Mouse (Mus musculus): ENCODE measurements around the gene Map3k14.

The Map3k14 gene

DNA sequence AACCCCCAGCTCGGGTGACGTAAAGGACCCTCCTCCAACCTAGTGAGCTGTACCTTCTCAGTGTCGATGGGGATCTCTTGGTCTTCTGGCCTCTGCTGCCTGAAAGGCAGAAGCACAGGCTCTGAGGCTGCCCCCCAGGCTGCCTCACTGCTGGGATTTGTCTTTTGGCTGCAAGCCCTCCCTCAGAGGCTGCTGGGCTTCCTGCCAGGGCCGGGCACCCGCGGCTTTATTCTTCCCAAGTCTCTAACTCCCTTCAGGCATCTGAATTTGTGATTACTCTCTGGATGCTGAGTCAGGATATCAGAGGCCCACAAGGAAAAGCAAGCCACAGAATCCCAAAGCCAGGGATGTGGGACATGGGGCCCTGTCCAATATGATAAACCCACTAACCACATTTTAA lies 65.6 kb downstream of the Map3k14 start:
- DNase-seq: peak; percentile 69 to 78

DNA sequence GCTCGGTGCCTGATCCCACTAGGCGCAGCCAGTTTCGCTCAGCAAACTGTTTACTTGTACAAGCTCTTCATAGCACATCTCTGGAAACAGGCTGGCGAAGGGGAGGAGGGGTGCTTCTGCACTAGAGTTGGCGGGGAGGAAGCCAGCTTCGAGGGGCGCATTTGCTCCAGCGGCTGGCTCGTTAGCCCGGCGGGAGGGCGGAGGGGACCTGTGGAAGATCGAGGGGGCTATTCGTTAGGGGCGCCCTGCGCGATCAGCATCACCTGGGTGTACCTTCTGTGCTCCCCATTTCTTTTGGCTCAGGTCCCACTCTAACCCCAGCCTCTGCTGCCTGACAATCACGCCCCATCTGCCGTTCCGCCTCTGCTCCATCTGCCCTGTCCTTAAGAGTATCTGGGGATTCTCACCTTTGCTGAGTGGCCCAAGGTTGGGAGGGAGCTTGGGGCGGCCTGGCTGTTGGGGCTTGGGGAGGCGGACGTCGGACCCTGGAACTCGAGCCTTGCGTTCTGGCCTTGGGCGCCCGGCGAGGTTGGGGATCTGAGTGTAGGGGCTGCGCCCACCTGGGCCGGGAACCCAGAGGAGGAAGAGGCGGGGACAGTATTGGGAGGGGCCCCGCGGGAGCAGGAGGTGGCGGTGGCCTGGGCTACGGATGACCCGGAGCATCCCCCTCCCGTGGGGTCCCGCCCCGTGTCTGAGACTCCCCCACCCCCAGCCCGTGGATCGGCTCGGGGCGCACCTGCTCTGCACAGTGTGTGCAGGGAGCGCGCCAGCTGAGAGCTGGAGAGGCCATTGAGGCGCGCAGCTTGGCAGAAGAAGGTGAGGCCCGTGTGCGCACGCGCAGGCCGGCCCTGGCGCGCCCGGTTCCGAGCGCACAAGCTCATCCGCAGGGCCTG lies 68.1 kb downstream of the Map3k14 start:
- DNase-seq: peak; percentile 84 to 93

DNA sequence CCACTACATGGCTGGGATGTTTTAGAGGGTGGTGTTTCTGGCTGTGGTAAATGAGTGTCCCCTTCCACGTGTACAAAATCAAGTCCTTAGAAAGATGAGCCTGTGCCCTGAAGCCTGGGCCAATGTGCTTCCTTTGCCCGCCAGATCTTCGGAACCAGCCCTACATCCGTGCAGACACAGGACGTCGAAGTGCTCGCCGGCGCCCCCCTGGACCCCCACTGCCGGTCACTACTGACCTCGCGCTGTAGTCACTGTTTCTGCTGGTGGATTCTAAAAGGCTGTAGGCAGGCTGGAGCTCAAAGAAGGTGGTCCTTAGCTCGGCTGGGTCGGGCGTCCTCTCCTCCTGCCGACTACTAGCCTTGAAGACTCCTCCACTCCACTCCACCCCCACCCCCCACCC lies 68.9 kb downstream of the Map3k14 start:
- DNase-seq: peak in 1 of 2 experiments; percentile 54

DNA sequence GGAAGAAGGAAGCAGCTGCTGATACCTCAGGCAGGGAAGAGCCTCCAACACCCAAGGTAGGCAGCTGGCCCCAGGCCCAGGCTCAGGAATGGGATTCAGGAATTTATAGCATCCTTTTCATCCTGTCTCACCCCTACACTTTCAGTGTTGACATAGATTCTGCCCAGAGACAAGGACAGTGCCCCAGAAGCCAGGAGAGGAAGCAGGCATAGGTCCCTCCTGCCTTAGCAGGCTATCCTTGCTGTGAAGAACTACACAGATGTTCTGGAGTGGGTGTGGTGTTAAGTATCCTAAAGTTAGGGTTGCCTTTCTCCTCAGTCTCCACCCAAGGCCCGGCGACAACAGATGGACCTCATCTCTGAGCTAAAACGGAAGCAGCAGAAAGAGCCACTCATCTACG lies 69.9 kb downstream of the Map3k14 start:
- DNase-seq: peak in 1 of 2 experiments; percentile 46

DNA sequence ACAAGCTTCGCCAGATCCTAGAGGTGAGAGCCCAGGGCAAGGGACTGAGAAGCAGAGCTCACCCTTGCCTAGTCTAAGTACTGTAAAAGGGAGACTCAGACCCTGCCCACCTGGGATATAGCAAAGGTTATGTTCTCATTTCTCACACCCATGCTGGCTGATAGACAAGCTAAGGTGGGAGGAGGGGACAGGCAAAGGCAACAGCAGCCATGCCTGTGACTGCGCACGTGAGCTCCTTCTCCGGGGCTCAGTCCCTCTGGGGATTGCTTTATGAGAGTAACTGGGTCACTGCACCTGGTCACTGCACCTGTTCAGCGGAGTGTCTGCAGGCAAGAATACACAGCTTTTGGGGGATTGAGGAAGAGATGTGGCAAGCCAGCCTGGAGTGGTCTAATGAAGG lies 71.6 kb downstream of the Map3k14 start:
- peak in 1 of 2 experiments; percentile 49 for DNase-seq

DNA sequence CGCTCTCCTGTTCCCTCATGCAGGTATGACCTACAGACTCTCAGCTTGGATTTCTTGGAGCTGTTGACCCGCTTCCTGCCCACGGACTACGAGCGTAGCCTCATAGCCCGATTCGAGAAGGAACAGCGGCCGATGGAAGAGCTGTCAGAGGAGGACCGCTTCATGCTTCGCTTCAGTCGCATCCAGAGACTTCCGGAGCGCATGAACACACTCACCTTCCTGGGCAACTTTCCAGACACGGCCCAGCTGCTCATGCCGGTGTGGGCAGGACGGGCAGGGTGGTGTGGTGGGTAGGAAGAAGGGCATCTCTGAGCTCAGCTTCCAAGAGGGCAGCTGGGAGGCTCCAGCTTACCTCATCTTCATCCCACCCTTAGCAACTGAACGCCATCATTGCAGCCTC lies 72.0 kb downstream of the Map3k14 start:
- DNase-seq: peak; percentile 41 to 56

DNA sequence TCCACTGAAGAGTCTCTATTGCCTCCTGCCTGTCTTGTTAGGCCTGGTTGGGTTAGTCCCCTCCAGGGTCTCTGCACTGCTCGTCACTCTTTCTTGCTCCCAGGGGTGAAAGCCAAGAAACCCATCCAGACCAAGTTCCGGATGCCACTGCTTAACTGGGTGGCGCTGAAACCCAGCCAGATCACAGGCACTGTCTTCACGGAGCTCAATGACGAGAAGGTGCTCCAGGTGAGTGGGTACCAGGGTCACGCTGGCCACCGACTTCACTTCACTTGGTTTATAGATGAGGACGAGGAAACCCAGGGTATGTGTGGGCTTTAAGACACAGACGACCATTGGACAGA lies 73.5 kb downstream of the Map3k14 start:
- DNase-seq: peak in 1 of 2 experiments; percentile 30

DNA sequence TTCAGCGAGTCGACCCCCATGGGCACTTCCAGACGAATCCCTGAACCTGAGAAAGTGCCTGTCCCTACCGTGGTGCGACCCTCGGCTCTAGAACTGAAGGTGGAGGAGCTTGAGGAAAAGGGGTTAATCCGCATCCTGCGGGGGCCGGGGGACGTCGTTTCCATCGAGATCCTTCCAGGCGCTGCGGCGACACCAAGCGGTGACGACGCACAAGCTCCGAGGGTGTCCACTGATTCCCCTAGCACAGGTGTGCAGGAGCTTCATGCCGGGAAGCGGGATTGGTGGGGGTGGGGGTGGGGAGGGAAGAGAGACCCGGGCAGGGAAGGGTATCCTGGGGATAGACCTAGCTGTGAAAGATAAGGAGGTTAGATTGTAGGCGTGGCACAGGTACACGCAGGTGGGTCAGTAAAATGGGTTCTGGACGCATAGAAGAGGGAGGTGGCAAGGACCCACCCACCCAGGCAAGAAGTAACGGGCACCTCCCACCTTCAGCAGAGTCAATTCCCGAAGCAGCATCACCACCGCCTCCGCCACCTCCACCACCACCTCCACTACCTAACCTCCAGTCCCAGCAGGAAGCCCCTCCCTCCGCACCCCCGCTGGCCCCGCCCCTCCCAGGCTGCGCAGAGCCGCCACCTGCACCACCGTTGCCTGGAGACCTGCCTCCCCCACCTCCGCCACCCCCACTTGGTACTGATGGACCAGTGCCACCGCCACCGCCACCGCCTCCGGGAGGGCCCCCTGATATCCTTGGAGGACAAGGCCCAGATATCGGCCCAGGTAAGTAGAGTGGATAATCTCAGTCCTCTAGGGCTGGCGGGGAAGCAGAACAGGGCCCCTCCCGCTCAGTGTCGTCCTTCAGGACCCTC lies 74.1 kb downstream of the Map3k14 start:
- peak; percentile 86 to 87 for DNase-seq

DNA sequence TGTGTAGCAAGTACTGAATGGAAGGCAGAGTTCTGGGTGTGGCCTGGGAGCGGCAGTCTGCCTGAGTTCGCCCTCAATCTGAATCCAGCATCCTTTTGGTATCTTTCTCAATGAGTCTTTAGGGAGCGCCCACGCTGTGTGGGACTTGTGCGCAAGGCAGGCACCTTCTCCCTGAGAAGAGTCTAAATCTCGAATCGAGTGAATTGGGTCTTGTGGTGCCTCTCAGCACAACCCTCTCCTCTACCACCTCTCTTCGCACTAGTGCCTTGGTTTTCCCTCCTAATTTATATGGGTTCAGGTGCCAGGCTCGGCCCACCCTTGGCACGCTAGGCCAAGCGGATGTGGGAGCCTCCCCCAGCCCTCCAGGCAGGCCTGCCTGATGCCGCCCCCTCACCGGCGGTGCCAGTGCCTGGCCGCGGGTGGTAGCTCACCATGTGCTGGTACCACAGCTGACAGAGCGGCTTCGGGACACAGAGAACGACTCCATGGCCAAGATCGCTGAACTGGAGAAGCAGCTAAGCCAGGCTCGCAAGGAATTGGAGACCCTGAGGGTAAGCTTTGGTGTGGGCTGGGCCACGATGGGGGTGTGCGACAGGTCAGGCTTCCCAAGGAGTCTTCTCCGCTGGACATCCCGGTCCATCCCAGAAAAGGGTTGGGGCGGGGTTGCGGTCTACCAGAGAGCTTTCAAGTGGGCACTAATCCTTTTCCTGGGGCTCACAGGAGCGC lies 74.9 kb downstream of the Map3k14 start:
- peak; percentile 61 to 70 for DNase-seq

DNA sequence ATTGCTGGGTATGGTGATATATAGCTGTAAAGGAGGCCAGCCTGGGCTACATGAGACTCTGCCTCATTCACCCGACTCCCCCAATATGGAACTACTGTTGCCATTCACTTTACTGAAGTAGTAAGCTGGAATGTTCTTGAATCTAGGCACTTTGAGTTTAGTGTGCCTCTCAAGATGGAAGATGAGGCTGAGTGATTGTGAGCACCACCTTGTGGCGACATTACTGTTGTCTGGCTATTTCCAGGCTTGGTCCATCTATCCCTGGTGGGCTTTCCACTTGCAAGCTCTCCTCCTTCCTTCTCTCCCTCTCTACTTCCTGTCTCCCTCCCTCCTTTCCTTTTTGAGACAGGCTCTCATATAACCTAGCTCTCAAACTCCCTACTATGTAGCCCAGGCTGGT lies 82.4 kb downstream of the Map3k14 start:
- peak; percentile 64 to 74 for DNase-seq

DNA sequence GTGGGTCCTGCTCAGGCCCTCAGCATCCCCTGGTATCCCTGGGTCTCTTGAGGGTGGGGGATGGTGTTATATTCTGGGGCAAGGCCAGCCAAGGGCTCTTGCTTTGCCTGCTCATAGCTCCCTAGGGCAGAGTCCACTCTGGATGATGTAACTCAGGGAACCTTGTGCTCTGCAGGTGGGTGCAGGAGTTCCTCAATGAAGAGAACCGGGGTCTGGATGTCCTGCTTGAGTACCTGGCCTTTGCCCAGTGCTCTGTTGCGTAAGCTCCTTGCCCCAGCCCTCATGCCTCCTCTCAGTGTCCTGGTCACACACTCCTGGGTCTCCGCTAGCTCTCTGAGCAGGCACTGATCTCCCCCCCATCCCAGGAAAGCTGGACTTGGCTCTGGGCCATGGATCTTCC lies 85.4 kb downstream of the Map3k14 start:
- no peak for DNase-seq

DNA sequence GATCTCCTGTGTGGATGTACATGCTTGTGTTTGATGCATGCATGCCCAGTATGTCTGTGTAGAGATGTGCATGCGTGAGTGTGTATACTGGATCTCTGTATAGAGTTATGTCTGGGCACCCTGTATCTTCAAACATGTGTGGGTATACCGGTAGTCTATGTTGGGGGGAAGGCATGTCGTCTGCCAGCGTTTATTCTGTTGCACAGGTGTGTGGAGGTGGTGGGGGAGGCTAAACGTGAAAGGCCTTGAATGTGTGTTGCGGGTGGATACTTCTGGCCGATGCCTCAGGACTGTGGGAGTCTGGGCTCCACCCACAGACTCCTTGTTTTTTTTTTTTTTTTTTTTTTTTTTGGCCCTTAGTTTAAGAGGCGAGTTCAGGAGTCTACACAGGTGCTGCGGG lies 85.9 kb downstream of the Map3k14 start:
- no peak for DNase-seq

DNA sequence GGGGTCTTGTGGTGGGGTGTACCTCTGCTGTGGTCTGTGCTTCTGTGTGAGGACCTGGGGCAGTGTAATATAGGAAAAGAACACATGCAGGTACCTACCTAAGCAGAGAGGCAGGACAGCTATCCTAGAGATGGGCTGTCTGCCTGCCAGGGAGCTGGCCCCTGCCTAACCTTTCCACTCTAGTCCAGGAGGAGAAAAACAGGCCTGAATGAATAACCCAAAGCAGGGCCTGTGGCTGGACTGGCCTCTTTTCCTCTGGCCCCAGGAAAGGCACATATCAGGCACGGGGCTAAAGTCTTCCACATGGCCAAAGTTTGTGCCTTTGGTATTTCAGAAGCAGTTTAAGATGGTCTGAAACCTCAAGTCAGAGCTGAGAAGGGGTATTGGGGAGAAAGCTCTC lies 86.8 kb downstream of the Map3k14 start:
- DNase-seq: no peak

DNA sequence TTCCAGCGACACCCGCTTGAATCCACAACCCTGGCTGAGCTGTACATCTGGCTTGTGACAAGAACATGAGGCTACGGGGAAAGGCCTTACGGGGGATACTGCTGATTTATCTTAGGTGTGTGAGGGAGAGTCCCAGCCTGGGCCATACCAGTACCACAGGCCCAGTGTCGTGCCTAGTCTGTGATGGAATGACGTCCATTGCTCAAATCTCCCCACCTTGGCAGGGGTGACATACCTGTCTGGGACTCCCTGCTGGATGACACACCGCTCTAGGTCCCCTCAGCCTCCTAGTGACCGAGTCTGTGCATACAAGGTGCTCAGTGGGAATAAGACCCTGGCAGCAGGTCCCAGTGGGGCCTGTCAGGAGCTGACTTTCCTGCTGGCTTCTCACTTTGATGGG lies 88.5 kb downstream of the Map3k14 start:
- DNase-seq: no peak

DNA sequence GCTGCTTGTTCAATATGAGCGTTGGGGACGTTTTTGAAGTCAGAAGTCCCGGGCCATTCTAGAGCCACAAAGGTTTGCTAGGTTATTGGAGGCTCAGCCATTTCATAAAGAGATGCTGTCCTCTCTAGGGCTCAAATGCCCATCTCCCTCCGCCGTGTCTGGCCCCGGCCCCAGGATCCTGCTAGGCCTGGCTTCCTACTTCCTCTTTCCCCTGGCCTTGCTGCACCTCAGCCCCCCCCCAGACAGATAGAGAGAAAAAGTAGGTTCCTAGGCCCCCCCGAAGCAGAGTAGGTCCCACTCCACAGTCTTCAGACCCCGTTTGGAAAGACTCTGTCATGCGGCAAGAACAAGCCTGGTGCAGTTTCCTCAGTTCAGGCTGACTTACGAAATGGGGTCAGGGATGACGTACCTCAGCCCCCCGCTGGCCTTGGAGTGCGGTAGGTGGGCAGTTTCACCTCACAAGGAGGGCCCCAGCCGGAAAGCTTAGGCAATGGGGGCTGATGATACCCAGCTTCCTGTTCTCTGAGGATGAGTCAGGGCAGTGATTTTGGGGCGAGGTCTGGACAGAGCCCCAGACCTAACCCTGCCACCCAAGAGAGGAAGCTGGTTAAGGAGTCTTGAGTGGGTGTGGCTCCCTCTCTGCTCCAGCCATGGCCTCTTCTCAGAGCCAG lies 89.3 kb downstream of the Map3k14 start:
- no peak for DNase-seq

DNA sequence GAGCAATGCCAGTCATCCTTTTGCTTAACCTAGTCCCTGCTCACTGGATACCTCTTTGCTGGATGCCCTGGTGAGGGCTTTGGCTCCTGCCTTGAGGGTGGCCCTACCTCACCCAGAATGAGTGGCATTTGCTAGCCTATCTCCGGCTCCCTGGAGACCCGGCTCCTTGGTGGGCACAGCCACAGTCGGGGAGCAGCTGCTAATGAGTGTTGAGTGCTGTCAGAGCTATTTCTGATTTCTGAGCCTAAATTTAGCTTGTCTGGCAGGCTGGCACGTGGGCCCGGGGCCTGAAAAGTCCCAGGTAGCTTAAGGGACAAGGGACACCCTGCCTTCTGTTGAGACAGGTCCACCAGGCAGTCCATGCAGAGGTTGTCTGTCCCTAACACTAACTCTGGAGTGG lies 90.1 kb downstream of the Map3k14 start:
- no peak for DNase-seq

DNA sequence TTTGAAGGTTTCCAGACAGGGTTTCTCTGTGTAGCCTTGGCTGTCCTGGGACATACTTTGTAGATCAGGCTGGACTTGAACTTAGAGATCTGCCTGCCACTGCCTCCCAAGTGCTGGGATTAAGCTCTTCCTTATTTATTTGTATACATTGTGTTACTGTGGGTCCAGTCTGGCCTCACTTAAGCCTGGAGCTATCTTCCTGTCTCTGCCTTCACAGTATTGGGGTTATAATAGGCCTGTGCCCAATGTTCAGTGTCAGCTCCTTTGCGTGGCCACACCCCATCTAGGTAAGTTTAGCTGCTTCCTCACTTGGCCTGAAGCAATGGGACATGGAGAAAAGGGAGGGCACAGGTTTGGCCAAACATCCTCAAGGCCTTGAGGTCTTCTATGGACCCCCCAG lies 90.8 kb downstream of the Map3k14 start:
- no peak for DNase-seq

DNA sequence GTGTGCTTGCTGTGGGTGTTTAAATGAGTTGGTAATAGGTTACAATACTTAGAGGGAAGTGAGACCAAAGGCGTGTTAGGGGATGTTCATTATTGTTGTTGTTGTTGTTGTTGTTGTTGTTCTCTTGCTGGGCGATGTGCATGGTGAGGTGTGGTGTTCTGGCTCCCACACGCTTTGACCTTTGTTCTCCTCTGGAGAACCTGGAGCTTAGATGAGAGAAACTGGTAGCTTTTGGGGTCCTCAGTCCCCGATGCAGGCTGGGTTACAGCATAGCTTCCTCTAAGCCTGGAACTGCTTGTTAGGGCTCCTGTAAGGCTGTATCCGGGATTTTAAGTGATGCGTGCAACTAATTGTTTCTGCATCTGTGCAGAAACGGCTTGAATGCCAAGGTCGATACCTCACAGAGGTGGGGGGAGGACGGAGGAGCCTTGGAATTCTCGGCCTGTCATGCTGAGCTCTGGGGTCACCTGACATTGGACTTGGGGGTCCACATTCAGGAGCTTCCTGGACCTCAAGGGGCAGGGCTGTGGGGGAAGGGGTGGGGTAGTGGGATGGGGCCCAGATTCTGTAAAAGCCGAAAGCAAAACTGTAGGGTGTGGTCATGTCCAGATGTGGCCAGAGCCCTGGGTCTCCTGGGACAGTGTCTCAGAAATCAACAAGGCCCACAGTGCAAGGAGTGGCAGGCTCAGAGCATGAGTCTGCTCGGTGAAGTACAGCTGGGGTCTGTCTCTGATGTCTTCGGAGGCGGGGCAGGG lies 91.4 kb downstream of the Map3k14 start:
- no peak for DNase-seq

DNA sequence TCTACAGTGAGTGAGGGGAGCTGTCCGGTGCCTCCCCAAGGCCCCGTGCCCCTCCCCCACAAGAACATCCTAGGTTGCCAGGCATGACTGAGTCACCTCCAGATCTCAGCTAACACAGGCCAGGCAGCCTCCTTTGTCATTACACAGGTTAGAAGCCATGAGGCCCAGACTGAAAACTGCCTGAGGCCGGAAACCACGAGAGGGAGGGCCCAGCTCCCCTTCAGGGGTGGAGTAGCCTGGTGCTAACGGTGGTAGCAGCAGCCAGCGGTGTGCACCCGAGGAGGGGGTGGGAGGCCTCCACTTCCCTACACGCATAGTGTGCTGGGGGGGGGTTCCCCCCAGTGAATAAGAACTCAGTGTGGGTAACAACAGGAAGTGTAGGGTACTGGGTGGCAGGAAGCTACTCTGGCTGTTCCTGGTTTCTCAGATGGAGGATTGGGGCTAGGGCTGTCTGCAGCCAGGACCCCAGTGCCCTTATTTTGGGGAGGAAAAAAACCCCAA lies 92.3 kb downstream of the Map3k14 start:
- DNase-seq: no peak

DNA sequence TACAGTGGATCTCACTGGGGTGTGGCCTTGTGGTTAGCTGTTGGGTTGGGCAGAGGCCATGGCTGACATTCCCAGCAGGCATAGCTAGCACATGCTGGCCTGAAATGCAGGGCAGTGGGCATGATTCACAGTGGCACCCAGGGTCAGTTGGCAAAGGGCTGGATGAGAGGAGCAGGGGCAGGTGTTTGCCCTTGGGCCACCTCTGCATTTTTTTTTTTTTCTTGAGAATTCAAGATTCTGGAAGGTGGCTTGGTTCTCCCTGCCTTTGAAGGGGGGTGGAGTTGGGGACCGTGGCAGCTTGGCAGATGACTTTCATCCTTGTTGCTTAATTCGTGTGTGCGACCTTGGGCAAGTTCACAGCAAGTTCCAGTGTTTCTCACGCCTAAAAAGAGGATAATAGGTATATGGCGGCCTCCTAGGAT lies 92.8 kb downstream of the Map3k14 start:
- no peak for DNase-seq

DNA sequence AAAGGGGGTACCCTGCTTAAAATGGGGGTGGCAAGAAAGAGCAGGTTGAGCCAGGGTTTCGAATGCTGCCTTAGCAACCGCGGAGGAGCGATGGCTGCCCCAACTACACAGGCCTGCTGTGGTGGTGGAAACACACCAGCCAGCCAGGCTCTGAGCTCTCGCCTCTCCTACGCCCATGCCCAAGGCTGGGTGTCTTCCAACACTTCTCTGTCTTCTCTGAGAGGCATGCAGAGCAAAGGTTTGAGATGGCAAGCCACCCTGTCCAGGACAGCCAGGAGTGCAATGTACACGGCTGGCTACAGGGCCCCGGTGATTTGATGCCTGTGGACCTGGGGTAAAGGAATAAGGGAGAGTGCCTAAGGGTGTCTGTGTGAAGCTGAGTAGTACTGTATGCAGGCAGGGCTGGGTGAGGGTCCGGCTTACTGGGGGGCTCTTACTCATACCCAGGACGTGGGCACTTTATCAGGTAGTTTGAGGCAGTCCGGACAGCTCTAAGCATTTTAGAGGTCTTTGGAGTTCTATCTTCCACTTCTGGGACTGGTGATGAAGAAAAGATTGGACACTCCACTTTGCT lies 93.4 kb downstream of the Map3k14 start:
- no peak for DNase-seq
